Mouse (Mus musculus): ENCODE data around the gene Ak9.

Gene Ak9

GRCm38 (mm10) chr10:41303639-41304444 is at the start of gene Ak9:
Ak9 (plus strand) TSS chr10:41303980.
- DNase-seq (ENCODE audit: low read depth) = peak; percentile 88

GRCm38 (mm10) chr10:41260243-41261006 is 43.4 kb upstream of the Ak9 start:
- no peak for DNase-seq (ENCODE audit: low read depth)

- no peak for DNase-seq (ENCODE audit: low read depth)
Measured at GRCm38 (mm10) chr10:41261218-41261617, 42.6 kb upstream of the Ak9 start.

GRCm38 (mm10) chr10:41261889-41262288 is 41.9 kb upstream of the Ak9 start:
- DNase-seq (ENCODE audit: low read depth) = peak; percentile 24

GRCm38 (mm10) chr10:41271860-41272259 is 31.9 kb upstream of the Ak9 start:
- DNase-seq (ENCODE audit: low read depth) = peak; percentile 35

GRCm38 (mm10) chr10:41274871-41275270 is 28.9 kb upstream of the Ak9 start:
- DNase-seq (ENCODE audit: low read depth) = no peak

GRCm38 (mm10) chr10:41278808-41279207 is 25.0 kb upstream of the Ak9 start:
- no peak for DNase-seq (ENCODE audit: low read depth)

GRCm38 (mm10) chr10:41280177-41280576 is 23.6 kb upstream of the Ak9 start:
- DNase-seq (ENCODE audit: low read depth) = no peak

- no peak for DNase-seq (ENCODE audit: low read depth)
Measured at GRCm38 (mm10) chr10:41280796-41281195, 23.0 kb upstream of the Ak9 start.

- DNase-seq (ENCODE audit: low read depth) = no peak
Measured at GRCm38 (mm10) chr10:41282086-41282485, 21.7 kb upstream of the Ak9 start.

GRCm38 (mm10) chr10:41287618-41288017 is 16.2 kb upstream of the Ak9 start:
- DNase-seq (ENCODE audit: low read depth) = peak; percentile 12

- DNase-seq (ENCODE audit: low read depth) = no peak
Measured at GRCm38 (mm10) chr10:41288074-41288473, 15.7 kb upstream of the Ak9 start.

- DNase-seq (ENCODE audit: low read depth) = peak; percentile 88
Measured at GRCm38 (mm10) chr10:41288771-41289415, 14.9 kb upstream of the Ak9 start.

GRCm38 (mm10) chr10:41291021-41291420 is 12.8 kb upstream of the Ak9 start:
- DNase-seq (ENCODE audit: low read depth) = no peak

GRCm38 (mm10) chr10:41293019-41293418 is 10.8 kb upstream of the Ak9 start:
- DNase-seq (ENCODE audit: low read depth) = no peak

- no peak for DNase-seq (ENCODE audit: low read depth)
Measured at GRCm38 (mm10) chr10:41294734-41295133, 9.0 kb upstream of the Ak9 start.

GRCm38 (mm10) chr10:41295145-41295544 is 8.6 kb upstream of the Ak9 start:
- no peak for DNase-seq (ENCODE audit: low read depth)

GRCm38 (mm10) chr10:41300161-41300560 is 3.6 kb upstream of the Ak9 start:
- DNase-seq (ENCODE audit: low read depth) = no peak

GRCm38 (mm10) chr10:41302689-41303431 is 920 bp upstream of the Ak9 start, which contains the start of gene Fig4:
Fig4 (minus strand) TSS chr10:41303260.
- peak; percentile 89 for DNase-seq (ENCODE audit: low read depth)

GRCm38 (mm10) chr10:41304961-41305455 is 1.2 kb downstream of the Ak9 start:
- DNase-seq (ENCODE audit: low read depth) = no peak

GRCm38 (mm10) chr10:41308205-41308604 is 4.4 kb downstream of the Ak9 start:
- DNase-seq (ENCODE audit: low read depth) = no peak

- DNase-seq (ENCODE audit: low read depth) = no peak
Measured at GRCm38 (mm10) chr10:41315866-41316265, 12.1 kb downstream of the Ak9 start.

Data from 416B (cell line).